Mouse (Mus musculus): ENCODE results near the gene Ccnk.

Ccnk gene

GRCm38 (mm10) chr12:108187541-108188091 is 8.2 kb downstream of the Ccnk start:
- in situ Hi-C loops (cut with MboI; ENCODE audit: low sequenced_read_pairs) = no loop called here

- in situ Hi-C loops (cut with MboI; ENCODE audit: low sequenced_read_pairs) = no loop called here
Measured at GRCm38 (mm10) chr12:108193878-108194277, 14.5 kb downstream of the Ccnk start.

GRCm38 (mm10) chr12:108195761-108196160 is 16.4 kb downstream of the Ccnk start:
- in situ Hi-C loops (cut with MboI; ENCODE audit: low sequenced_read_pairs) = no loop called here

- in situ Hi-C loops (cut with MboI; ENCODE audit: low sequenced_read_pairs) = no loop called here
Measured at GRCm38 (mm10) chr12:108198447-108198846, 19.1 kb downstream of the Ccnk start.

GRCm38 (mm10) chr12:108200094-108200493 is 20.7 kb downstream of the Ccnk start:
- in situ Hi-C loops (cut with MboI; ENCODE audit: low sequenced_read_pairs) = loop anchor here (10.0 kb wide), 1 partner anchor 95 kb away; no protein-coding TSS in a partner anchor

GRCm38 (mm10) chr12:108203895-108204294 is 24.5 kb downstream of the Ccnk start:
- in situ Hi-C loops (cut with MboI; ENCODE audit: low sequenced_read_pairs) = loop anchor here (10.0 kb wide), 1 partner anchor 91 kb away; no protein-coding TSS in a partner anchor

GRCm38 (mm10) chr12:108204978-108205377 is 25.6 kb downstream of the Ccnk start:
- in situ Hi-C loops (cut with MboI; ENCODE audit: low sequenced_read_pairs) = loop anchor here (10.0 kb wide), 1 partner anchor 90 kb away; no protein-coding TSS in a partner anchor

- in situ Hi-C loops (cut with MboI; ENCODE audit: low sequenced_read_pairs) = loop anchor here (10.0 kb wide), 1 partner anchor 88 kb away; no protein-coding TSS in a partner anchor
Measured at GRCm38 (mm10) chr12:108206641-108207040, 27.3 kb downstream of the Ccnk start.

- in situ Hi-C loops (cut with MboI; ENCODE audit: low sequenced_read_pairs) = loop anchor here (10.0 kb wide), 1 partner anchor 87 kb away; no protein-coding TSS in a partner anchor
Measured at GRCm38 (mm10) chr12:108208216-108208615, 28.8 kb downstream of the Ccnk start.

- in situ Hi-C loops (cut with MboI; ENCODE audit: low sequenced_read_pairs) = loop anchor here (10.0 kb wide), 1 partner anchor 86 kb away; no protein-coding TSS in a partner anchor
Measured at GRCm38 (mm10) chr12:108208726-108209438, 29.5 kb downstream of the Ccnk start.

GRCm38 (mm10) chr12:108210623-108211022 is 31.2 kb downstream of the Ccnk start:
- in situ Hi-C loops (cut with MboI; ENCODE audit: low sequenced_read_pairs) = no loop called here

GRCm38 (mm10) chr12:108212071-108212470 is 32.7 kb downstream of the Ccnk start:
- in situ Hi-C loops (cut with MboI; ENCODE audit: low sequenced_read_pairs) = no loop called here

- in situ Hi-C loops (cut with MboI; ENCODE audit: low sequenced_read_pairs) = no loop called here
Measured at GRCm38 (mm10) chr12:108212476-108212875, 33.1 kb downstream of the Ccnk start.

GRCm38 (mm10) chr12:108213090-108214041 is 34.0 kb downstream of the Ccnk start:
- in situ Hi-C loops (cut with MboI; ENCODE audit: low sequenced_read_pairs) = no loop called here

- in situ Hi-C loops (cut with MboI; ENCODE audit: low sequenced_read_pairs) = no loop called here
Measured at GRCm38 (mm10) chr12:108215090-108215489, 35.7 kb downstream of the Ccnk start.

GRCm38 (mm10) chr12:108216611-108217370 is 37.4 kb downstream of the Ccnk start:
- in situ Hi-C loops (cut with MboI; ENCODE audit: low sequenced_read_pairs) = no loop called here

- in situ Hi-C loops (cut with MboI; ENCODE audit: low sequenced_read_pairs) = no loop called here
Measured at GRCm38 (mm10) chr12:108217572-108217971, 38.2 kb downstream of the Ccnk start.

GRCm38 (mm10) chr12:108219163-108219562 is 39.8 kb downstream of the Ccnk start:
- in situ Hi-C loops (cut with MboI; ENCODE audit: low sequenced_read_pairs) = no loop called here

- in situ Hi-C loops (cut with MboI; ENCODE audit: low sequenced_read_pairs) = no loop called here
Measured at GRCm38 (mm10) chr12:108219825-108220616, 40.6 kb downstream of the Ccnk start.

Data from CH12F3 (cell line).